Mouse (Mus musculus) embryonic facial prominence, embryonic 10.5 days (tissue): ENCODE data around the gene Blmh. TPM values are rescaled to one million over a fixed set of nuclear protein-coding genes. Genes with fewer than 3 reads are reported as not detected.
A peak's percentile ranks its signal among the peaks of the same experiment; 100 is the strongest.

Experiments used
- DNase-seq: peaks from one replicate; pipeline ENCODE4 v3.0.0-alpha.2; 2017; ENCODE audit warnings: low spot score
- H3K27ac ChIP-seq: fragments of 300-500 bp; sonication (generic); replicated peaks from 2 replicates; pipeline ENCODE4 v1.5.1; 2016; ENCODE audit warnings: mild to moderate bottlenecking
- H3K27me3 ChIP-seq: fragments of 300-500 bp; sonication (generic); replicated peaks from 2 replicates; pipeline ENCODE4 v1.6.1; 2016; ENCODE audit warnings: low read depth, mild to moderate bottlenecking; ENCODE audit not compliant: poor library complexity, severe bottlenecking
- H3K36me3 ChIP-seq: fragments of 300-500 bp; sonication (generic); replicated peaks from 2 replicates; pipeline ENCODE4 v1.6.1; 2016; ENCODE audit warnings: mild to moderate bottlenecking, moderate library complexity
- H3K4me1 ChIP-seq: fragments of 300-500 bp; sonication (generic); 2 replicates; pipeline ENCODE4 v1.6.1; 2016
- H3K4me3 ChIP-seq: fragments of 300-500 bp; sonication (generic); 2 replicates; pipeline ENCODE4 v1.5.1; 2016; ENCODE audit warnings: mild to moderate bottlenecking, moderate library complexity
- H3K9me3 ChIP-seq: fragments of 300-500 bp; sonication (generic); 2 replicates; pipeline ENCODE4 v1.6.1; 2016; ENCODE audit warnings: mild to moderate bottlenecking
- WGBS: fragments of 180-500 bp; shearing (Covaris S2); methylation state at CpG from one replicate; pipeline ENCODE4 v1.1.7; 2016; 5-methylcytosine and 5-hydroxymethylcytosine counted together
- polyA plus RNA-seq: library from polyadenylated mRNA; unstranded; fragments of >200 nt; fragmentation: Nextera tagmentation; extraction: Ambion mirVana; gene quantifications from 2 replicates; pipeline ENCODE4 v1.2.1, GENCODE M21; 2016

Blmh gene
- polyA plus RNA-seq, 1 experiment from 2014 or later = 203 TPM

GRCm38 (mm10) chr11:76990839-76991238 is 66.2 kb downstream of the Blmh start:
- H3K9me3 ChIP-seq = no peaks in the 10 kb centered on the region
- no peak for DNase-seq
- peaks cover 6% of the 10 kb centered on the region for H3K27me3 ChIP-seq
- WGBS = 74% methylated on average over 5 of the region's 5 CpGs
- H3K27ac ChIP-seq = no peak overlapping the region
- no peaks in the 10 kb centered on the region for H3K4me1 ChIP-seq
- H3K36me3 ChIP-seq = peaks cover 46% of the 10 kb centered on the region
- no peak overlapping the region for H3K4me3 ChIP-seq

GRCm38 (mm10) chr11:76992886-76993285 is 68.3 kb downstream of the Blmh start:
- no peaks in the 10 kb centered on the region for H3K9me3 ChIP-seq
- peaks cover 27% of the 10 kb centered on the region for H3K27me3 ChIP-seq
- DNase-seq = no peak
- no peak overlapping the region for H3K27ac ChIP-seq
- WGBS = 38% methylated on average over 4 of the region's 4 CpGs
- H3K4me1 ChIP-seq = peaks cover 14% of the 10 kb centered on the region
- H3K36me3 ChIP-seq = peaks cover 26% of the 10 kb centered on the region
- no peak overlapping the region for H3K4me3 ChIP-seq

GRCm38 (mm10) chr11:76995966-76996672 is 71.5 kb downstream of the Blmh start:
- peaks cover 25% of the 10 kb centered on the region for H3K4me1 ChIP-seq
- no peak overlapping the region for H3K27ac ChIP-seq
- H3K36me3 ChIP-seq = 0 out of 2 replicates have a peak, but pooled peaks cover 2% of the 10 kb centered on the region
- no peak for DNase-seq
- no peaks in the 10 kb centered on the region for H3K9me3 ChIP-seq
- WGBS = 57% methylated on average over 20 of the region's 20 CpGs
- H3K27me3 ChIP-seq = peaks cover 59% of the 10 kb centered on the region
- no peak overlapping the region for H3K4me3 ChIP-seq

GRCm38 (mm10) chr11:76997305-76997704 is 72.7 kb downstream of the Blmh start:
- peaks cover 25% of the 10 kb centered on the region for H3K4me1 ChIP-seq
- H3K4me3 ChIP-seq = peak overlapping the region; percentile 60
- H3K9me3 ChIP-seq = no peaks in the 10 kb centered on the region
- no peaks in the 10 kb centered on the region for H3K36me3 ChIP-seq
- WGBS = under 1% methylated on average over 21 of the region's 21 CpGs
- peak overlapping the region; percentile 19; the same call in 1 of the 2 replicates for H3K27ac ChIP-seq
- peaks cover 71% of the 10 kb centered on the region for H3K27me3 ChIP-seq
- DNase-seq = peak; percentile 90

- Histone ChIP-seq H3K9me3 (no peaks in the 10 kb centered on the region), H3K27me3 (peaks cover 79% of the 10 kb centered on the region), H3K27ac (peak within 1 kb of the TSS; percentile 19), H3K4me1 (peaks cover 25% of the 10 kb centered on the region), H3K36me3 (no peaks in the 10 kb centered on the region), H3K4me3 (peak within 1 kb of the TSS; percentile 60)
- under 1% methylated on average over 52 of the region's 52 CpGs for WGBS
- DNase-seq = peak; percentile 69
Observed at GRCm38 (mm10) chr11:76997916-76998704, 73.5 kb downstream of the Blmh start, which contains the start of gene Slc6a4. Slc6a4 (plus strand) TSS chr11:76998603.

GRCm38 (mm10) chr11:76998705-76999226 is 74.2 kb downstream of the Blmh start:
- H3K27ac ChIP-seq = no peak overlapping the region; the same call in 1 of the 2 replicates
- no peaks in the 10 kb centered on the region for H3K36me3 ChIP-seq
- peaks cover 25% of the 10 kb centered on the region for H3K4me1 ChIP-seq
- no peaks in the 10 kb centered on the region for H3K9me3 ChIP-seq
- DNase-seq = no peak
- peak overlapping the region; percentile 60 for H3K4me3 ChIP-seq
- WGBS = 13% methylated on average over 24 of the region's 24 CpGs
- peaks cover 79% of the 10 kb centered on the region for H3K27me3 ChIP-seq

GRCm38 (mm10) chr11:77000741-77001140 is 76.1 kb downstream of the Blmh start:
- DNase-seq = no peak
- H3K27me3 ChIP-seq = peaks cover 79% of the 10 kb centered on the region
- WGBS = 58% methylated on average over 5 of the region's 5 CpGs

GRCm38 (mm10) chr11:77002361-77002760 is 77.8 kb downstream of the Blmh start:
- Histone ChIP-seq H3K4me3 (no peak overlapping the region), H3K27me3 (peaks cover 63% of the 10 kb centered on the region), H3K36me3 (no peaks in the 10 kb centered on the region), H3K4me1 (peaks cover 27% of the 10 kb centered on the region), H3K9me3 (no peaks in the 10 kb centered on the region), H3K27ac (no peak overlapping the region)
- no peak for DNase-seq
- WGBS = 94% methylated on average over 1 of the region's 1 CpGs

More at GRCm38 (mm10) chr11:77000741-77001140, 76.1 kb downstream of the Blmh start:
- Histone ChIP-seq H3K9me3 (no peaks in the 10 kb centered on the region), H3K4me1 (peaks cover 28% of the 10 kb centered on the region), H3K36me3 (no peaks in the 10 kb centered on the region), H3K4me3 (no peak overlapping the region), H3K27ac (no peak overlapping the region)

GRCm38 (mm10) chr11:77005881-77006280 is 81.3 kb downstream of the Blmh start:
- no peak overlapping the region for H3K27ac ChIP-seq
- 53% methylated on average over 4 of the region's 4 CpGs for WGBS
- no peaks in the 10 kb centered on the region for H3K9me3 ChIP-seq
- no peak overlapping the region for H3K4me3 ChIP-seq
- H3K27me3 ChIP-seq = peaks cover 28% of the 10 kb centered on the region
- no peak for DNase-seq
- no peaks in the 10 kb centered on the region for H3K36me3 ChIP-seq
- H3K4me1 ChIP-seq = peaks cover 12% of the 10 kb centered on the region

GRCm38 (mm10) chr11:77006616-77007015 is 82.0 kb downstream of the Blmh start:
- Histone ChIP-seq H3K27me3 (peaks cover 20% of the 10 kb centered on the region), H3K36me3 (no peaks in the 10 kb centered on the region), H3K4me1 (peaks cover 12% of the 10 kb centered on the region), H3K27ac (no peak overlapping the region), H3K4me3 (no peak overlapping the region), H3K9me3 (no peaks in the 10 kb centered on the region)
- no peak for DNase-seq
- 47% methylated on average over 6 of the region's 6 CpGs for WGBS

GRCm38 (mm10) chr11:77009069-77010025 is 84.7 kb downstream of the Blmh start:
- Histone ChIP-seq H3K4me3 (no peak overlapping the region), H3K27ac (no peak overlapping the region), H3K4me1 (peaks cover 12% of the 10 kb centered on the region), H3K36me3 (no peaks in the 10 kb centered on the region), H3K9me3 (no peaks in the 10 kb centered on the region), H3K27me3 (peaks cover 2% of the 10 kb centered on the region; the same call in 1 of the 2 replicates)
- 79% methylated on average over 16 of the region's 16 CpGs for WGBS
- no peak for DNase-seq
